16 mouse cellular contexts compared by ENCODE assay signal in the genomic region with DNA sequence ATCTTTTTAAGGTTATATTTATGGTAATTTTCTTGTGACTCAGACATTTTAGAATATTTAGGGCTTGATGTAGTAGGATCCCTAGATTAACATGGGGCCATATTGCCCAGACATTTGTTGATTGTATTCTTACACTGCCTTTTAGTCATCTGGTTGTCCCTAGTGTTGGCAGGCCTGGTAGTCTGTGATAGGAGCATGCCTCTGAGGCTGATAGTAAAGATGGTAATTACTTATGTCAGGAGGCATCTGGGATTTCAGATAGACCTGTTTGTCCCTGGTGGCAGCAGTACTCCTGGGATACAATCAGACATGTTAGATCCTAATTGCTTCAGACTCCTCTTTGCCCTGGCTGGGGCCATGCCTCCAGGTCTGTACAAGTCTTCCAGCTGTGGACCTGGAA.
"Had no signal": no experiment of that assay in that cellular context is flagged by ENCODE, and none has a peak within 500 bp of the region (broad histone marks: within the 10 kb centered on the region; RNA-seq: fewer than 3 reads in every experiment).

No protein-coding gene starts in this region.

- H3K9ac ChIP-seq: limb, embryonic 13.5 days; liver, embryonic 13.5 days; lung, embryonic 14.5 days; neural tube, embryonic 12.5 days; neural tube, embryonic 15.5 days had no signal

- H3K4me3 ChIP-seq: layer of hippocampus, adult 2 months; limb, embryonic 10.5 days; limb, embryonic 13.5 days; liver, embryonic 13.5 days; neural tube, embryonic 12.5 days; neural tube, embryonic 15.5 days had no signal

- H3K27ac ChIP-seq: kidney, postnatal 0 days; layer of hippocampus, adult 2 months; limb, embryonic 10.5 days; limb, embryonic 13.5 days; liver, embryonic 13.5 days; macrophage; neural tube, embryonic 12.5 days; neural tube, embryonic 15.5 days had no signal

- H3K36me3 ChIP-seq: limb, embryonic 10.5 days; limb, embryonic 13.5 days; liver, embryonic 13.5 days; neural tube, embryonic 12.5 days; neural tube, embryonic 15.5 days had no signal

- DNase-seq: kidney, adult 2 months; kidney, postnatal 25 days; layer of hippocampus, adult 9-11 months; liver, embryonic 13.5 days; lung, embryonic 14.5 days; thymus, adult 18-20 months; thymus, postnatal 4 days had no signal

- H3K4me2 ChIP-seq: limb, embryonic 13.5 days; liver, embryonic 13.5 days; lung, embryonic 14.5 days; neural tube, embryonic 12.5 days; neural tube, embryonic 15.5 days had no signal

- ATAC-seq: intestine, postnatal 0 days; lung, postnatal 0 days had no signal

- H3K27me3 ChIP-seq: limb, embryonic 13.5 days; liver, embryonic 13.5 days; neural tube, embryonic 12.5 days; neural tube, embryonic 15.5 days had no signal

- H3K9me3 ChIP-seq: limb, embryonic 10.5 days; limb, embryonic 13.5 days; liver, embryonic 13.5 days; neural tube, embryonic 12.5 days; neural tube, embryonic 15.5 days had no signal

- H3K4me1 ChIP-seq: limb, embryonic 10.5 days; limb, embryonic 13.5 days; liver, embryonic 13.5 days; neural tube, embryonic 12.5 days; neural tube, embryonic 15.5 days had no signal
